Mouse (Mus musculus): ENCODE measurements around the gene Supt16. TPM values are rescaled to one million over a fixed set of nuclear protein-coding genes. Genes with fewer than 3 reads are reported as not detected.

Supt16 gene
- polyA plus RNA-seq, 1 experiment from 2014 or later, result 128 TPM

Other genes starting within 250 kb of the Supt16 start
- gene Arhgef40, start 212.7 kb downstream of the Supt16 start, polyA plus RNA-seq (2014; fragmentation: Nextera tagmentation; extraction: Ambion mirVana), result 58.5 and 58.8 TPM in 2 replicates
- gene Tmem253, start 181.8 kb downstream of the Supt16 start, polyA plus RNA-seq (2014; fragmentation: Nextera tagmentation; extraction: Ambion mirVana), result 0.50 and 1.6 TPM in 2 replicates
- gene Zfp219, start 176.7 kb downstream of the Supt16 start, polyA plus RNA-seq (2014; fragmentation: Nextera tagmentation; extraction: Ambion mirVana), result 55.3 and 67.1 TPM in 2 replicates
- not detected in 2 replicates for gene Olfr221, start 155.0 kb downstream of the Supt16 start, polyA plus RNA-seq (2014; fragmentation: Nextera tagmentation; extraction: Ambion mirVana)
- gene Hnrnpc, start 93.4 kb downstream of the Supt16 start, polyA plus RNA-seq (2014; fragmentation: Nextera tagmentation; extraction: Ambion mirVana), result 962 and 981 TPM in 2 replicates
- gene Rpgrip1, start 86.7 kb downstream of the Supt16 start, polyA plus RNA-seq (2014; fragmentation: Nextera tagmentation; extraction: Ambion mirVana), result 68.4 and 86.9 TPM in 2 replicates
- 54.9 and 62.3 TPM in 2 replicates for gene Chd8, start 60.4 kb upstream of the Supt16 start, polyA plus RNA-seq (2014; fragmentation: Nextera tagmentation; extraction: Ambion mirVana)
- 55.3 and 60.1 TPM in 2 replicates for gene Tox4, start 81.7 kb upstream of the Supt16 start, polyA plus RNA-seq (2014; fragmentation: Nextera tagmentation; extraction: Ambion mirVana)
- 44.1 and 45.2 TPM in 2 replicates for gene Rab2b, start 82.1 kb upstream of the Supt16 start, polyA plus RNA-seq (2014; fragmentation: Nextera tagmentation; extraction: Ambion mirVana)
- gene Mettl3, start 107.7 kb upstream of the Supt16 start, polyA plus RNA-seq (2014; fragmentation: Nextera tagmentation; extraction: Ambion mirVana), result 46.0 and 48.7 TPM in 2 replicates
- 37.7 and 45.0 TPM in 2 replicates for gene Sall2, start 131.3 kb upstream of the Supt16 start, polyA plus RNA-seq (2014; fragmentation: Nextera tagmentation; extraction: Ambion mirVana)
- not detected in 2 replicates for gene Olfr1513, start 159.0 kb upstream of the Supt16 start, polyA plus RNA-seq (2014; fragmentation: Nextera tagmentation; extraction: Ambion mirVana)
- not detected in 2 replicates for gene Olfr1512, start 181.8 kb upstream of the Supt16 start, polyA plus RNA-seq (2014; fragmentation: Nextera tagmentation; extraction: Ambion mirVana)
- not detected in 2 replicates for gene Olfr1511, start 200.0 kb upstream of the Supt16 start, polyA plus RNA-seq (2014; fragmentation: Nextera tagmentation; extraction: Ambion mirVana)
- not detected in 2 replicates for gene Olfr1510, start 217.0 kb upstream of the Supt16 start, polyA plus RNA-seq (2014; fragmentation: Nextera tagmentation; extraction: Ambion mirVana)
- not detected in 2 replicates for gene Olfr1509, start 245.6 kb upstream of the Supt16 start, polyA plus RNA-seq (2014; fragmentation: Nextera tagmentation; extraction: Ambion mirVana)

Measured in hindbrain, embryonic 11.5 days (tissue).